Mouse (Mus musculus) megakaryocyte, embryonic 14.5 days (primary cell): ENCODE results near the gene Tfpt. TPM values are rescaled to one million over a fixed set of nuclear protein-coding genes. Genes with fewer than 3 reads are reported as not detected.
A peak's percentile ranks its signal among the peaks of the same experiment; 100 is the strongest.

Experiments
- H3K27me3 ChIP-seq: replicated peaks from 2 replicates; pipeline ENCODE3; 2012; ENCODE audit warnings: inconsistent platforms
- H3K36me3 ChIP-seq: replicated peaks from 2 replicates; pipeline ENCODE3; 2012; ENCODE audit warnings: low read length, inconsistent platforms, mixed read lengths
- H3K4me1 ChIP-seq: 2 replicates; pipeline ENCODE4 v1.6.1; 2012; ENCODE audit warnings: inconsistent platforms
- H3K4me3 ChIP-seq: replicated peaks from 2 replicates; pipeline ENCODE3; 2012; ENCODE audit warnings: moderate library complexity, mild to moderate bottlenecking, inconsistent platforms
- H3K9me3 ChIP-seq: 2 replicates; pipeline ENCODE4 v1.6.1; 2012; ENCODE audit warnings: inconsistent platforms
- FLI1 ChIP-seq: IDR thresholded peaks from 2 replicates; pipeline ENCODE4 v1.6.1; 2012; ENCODE audit warnings: low read length, inconsistent platforms, mixed read lengths
- GATA1 ChIP-seq: IDR thresholded peaks from 3 replicates; pipeline ENCODE4 v1.6.1; 2012; ENCODE audit warnings: mixed read lengths, low read length, inconsistent platforms, borderline replicate concordance
- polyA plus RNA-seq: library from polyadenylated mRNA; stranded (reverse); fragments of >175 nt; gene quantifications from 2 replicates; pipeline ENCODE4 v1.2.3, GENCODE M21; 2012; ENCODE audit warnings: low replicate concordance; ENCODE audit not compliant: insufficient read depth

Gene Tfpt
- polyA plus RNA-seq, 1 experiment: 57.9 TPM

GRCm38 (mm10) chr7:3658578-3658977 is 28.8 kb upstream of the Tfpt start:
- no peaks in the 10 kb centered on the region for H3K27me3 ChIP-seq
- no peaks in the 10 kb centered on the region for H3K9me3 ChIP-seq
- H3K4me1 ChIP-seq: peaks cover 41% of the 10 kb centered on the region
- H3K36me3 ChIP-seq: peaks cover 100% of the 10 kb centered on the region
- H3K4me3 ChIP-seq: no peak overlapping the region
- TF ChIP-seq GATA1 (no peak), FLI1 (no peak)

- Histone ChIP-seq H3K36me3 (peaks cover 100% of the 10 kb centered on the region), H3K4me1 (peaks cover 41% of the 10 kb centered on the region), H3K27me3 (no peaks in the 10 kb centered on the region), H3K4me3 (no peak overlapping the region), H3K9me3 (no peaks in the 10 kb centered on the region)
- no peak for TF ChIP-seq GATA1
- no peak for TF ChIP-seq FLI1
These were observed 27.2 kb upstream of the Tfpt start for GRCm38 (mm10) chr7:3656966-3657365.

- Histone ChIP-seq H3K4me3 (peak overlapping the region; percentile 96), H3K27me3 (no peaks in the 10 kb centered on the region), H3K36me3 (peaks cover 65% of the 10 kb centered on the region), H3K4me1 (peaks cover 75% of the 10 kb centered on the region), H3K9me3 (no peaks in the 10 kb centered on the region)
- TF ChIP-seq FLI1 (no peak), GATA1 (no peak)
These were observed 16.9 kb upstream of the Tfpt start for GRCm38 (mm10) chr7:3646641-3647040.

GRCm38 (mm10) chr7:3646188-3646587 is 16.5 kb upstream of the Tfpt start:
- TF ChIP-seq FLI1 (no peak), GATA1 (no peak)
- Histone ChIP-seq H3K36me3 (peaks cover 65% of the 10 kb centered on the region), H3K4me3 (peak overlapping the region; percentile 96), H3K4me1 (peaks cover 74% of the 10 kb centered on the region), H3K9me3 (no peaks in the 10 kb centered on the region), H3K27me3 (no peaks in the 10 kb centered on the region)

GRCm38 (mm10) chr7:3645488-3646025 is 15.8 kb upstream of the Tfpt start:
- peaks cover 68% of the 10 kb centered on the region for H3K4me1 ChIP-seq
- H3K36me3 ChIP-seq: peaks cover 65% of the 10 kb centered on the region
- H3K4me3 ChIP-seq: peak overlapping the region; percentile 96
- H3K27me3 ChIP-seq: no peaks in the 10 kb centered on the region
- no peak for TF ChIP-seq GATA1
- no peak for TF ChIP-seq FLI1
- H3K9me3 ChIP-seq: no peaks in the 10 kb centered on the region

GRCm38 (mm10) chr7:3644672-3645487 is 15.2 kb upstream of the Tfpt start, which contains the start of gene Cnot3:
TSS of gene Cnot3 (plus strand) at chr7:3645268.
- Histone ChIP-seq H3K9me3 (no peaks in the 10 kb centered on the region), H3K4me1 (peaks cover 61% of the 10 kb centered on the region), H3K36me3 (peaks cover 65% of the 10 kb centered on the region), H3K4me3 (peak within 1 kb of the TSS; percentile 96), H3K27me3 (no peaks in the 10 kb centered on the region)
- TF ChIP-seq GATA1 (peak; percentile 48; the same call in 1 of the 3 replicates), FLI1 (no peak; the same call in 1 of the 2 replicates)

GRCm38 (mm10) chr7:3644348-3644671 is 14.6 kb upstream of the Tfpt start:
- Histone ChIP-seq H3K4me1 (peaks cover 55% of the 10 kb centered on the region), H3K4me3 (peak overlapping the region; percentile 96), H3K9me3 (no peaks in the 10 kb centered on the region), H3K27me3 (no peaks in the 10 kb centered on the region), H3K36me3 (peaks cover 65% of the 10 kb centered on the region)
- TF ChIP-seq FLI1 (no peak), GATA1 (no peak)

GRCm38 (mm10) chr7:3643843-3644242 is 14.1 kb upstream of the Tfpt start:
- Histone ChIP-seq H3K27me3 (no peaks in the 10 kb centered on the region), H3K4me1 (peaks cover 52% of the 10 kb centered on the region), H3K9me3 (no peaks in the 10 kb centered on the region), H3K36me3 (peaks cover 65% of the 10 kb centered on the region), H3K4me3 (peak overlapping the region; percentile 96)
- TF ChIP-seq GATA1 (no peak), FLI1 (no peak)

- Histone ChIP-seq H3K36me3 (peaks cover 65% of the 10 kb centered on the region), H3K4me3 (peak overlapping the region; percentile 96), H3K27me3 (no peaks in the 10 kb centered on the region), H3K4me1 (peaks cover 47% of the 10 kb centered on the region), H3K9me3 (no peaks in the 10 kb centered on the region)
- TF ChIP-seq FLI1: no peak
- no peak for TF ChIP-seq GATA1
These were observed 13.7 kb upstream of the Tfpt start for GRCm38 (mm10) chr7:3643412-3643811.

GRCm38 (mm10) chr7:3630478-3630815 is 718 bp upstream of the Tfpt start:
- peaks cover 75% of the 10 kb centered on the region for H3K36me3 ChIP-seq
- H3K4me3 ChIP-seq: peak overlapping the region; percentile 93
- H3K4me1 ChIP-seq: peaks cover 75% of the 10 kb centered on the region
- TF ChIP-seq FLI1: no peak
- TF ChIP-seq GATA1: no peak
- H3K27me3 ChIP-seq: no peaks in the 10 kb centered on the region
- H3K9me3 ChIP-seq: no peaks in the 10 kb centered on the region
